Mouse (Mus musculus) urinary bladder, postnatal 10 days (tissue): ENCODE results near the gene Prss27.

Source experiments
- DNase-seq: peaks from one replicate; pipeline ENCODE4 v3.0.0; 2022; ENCODE audit warnings: low spot score

The Prss27 gene

DNA sequence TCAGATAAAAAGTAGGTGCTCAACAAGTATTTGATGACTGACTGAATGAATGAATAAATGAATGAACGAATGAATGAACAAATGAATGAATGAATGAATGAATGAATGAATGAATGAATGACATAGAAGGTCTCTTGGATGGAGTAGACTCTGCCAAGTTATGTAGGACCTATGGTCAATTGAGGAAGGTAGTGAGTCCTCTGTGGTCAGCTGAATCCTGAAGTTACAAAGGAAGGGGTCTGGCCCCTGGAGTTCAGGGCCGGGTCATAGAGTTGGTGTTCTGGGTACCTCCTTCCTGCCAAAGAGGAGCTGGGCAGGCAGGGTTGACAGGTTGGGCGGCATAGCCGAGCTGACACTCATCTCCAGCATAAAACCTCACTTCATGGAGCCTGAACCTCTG lies at the start of gene Prss27:
TSS of gene Prss27 (plus strand) at position 301 of the 400 bp plus-strand sequence.
- DNase-seq, result no peak

DNA sequence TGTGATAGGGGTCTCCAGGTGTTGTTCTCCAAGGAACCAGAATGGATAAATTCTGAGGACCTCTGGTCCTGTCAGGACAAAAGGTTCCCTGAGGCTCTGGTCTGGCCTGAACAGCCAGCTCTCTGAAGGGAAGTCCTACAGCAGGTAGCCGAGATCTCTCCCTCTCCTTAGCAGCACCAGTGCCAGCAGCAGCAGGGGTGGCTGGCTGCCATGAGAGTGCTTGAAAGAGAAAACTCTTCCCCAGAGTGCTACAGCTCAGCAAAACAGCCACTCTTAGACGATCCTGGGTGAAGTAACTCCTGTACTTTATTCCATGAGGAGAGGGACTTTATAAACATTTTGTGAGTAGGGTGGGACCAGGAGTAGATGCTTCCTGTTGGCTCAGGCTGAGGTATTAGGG lies 48.1 kb upstream of the Prss27 start:
- DNase-seq, result no peak

DNA sequence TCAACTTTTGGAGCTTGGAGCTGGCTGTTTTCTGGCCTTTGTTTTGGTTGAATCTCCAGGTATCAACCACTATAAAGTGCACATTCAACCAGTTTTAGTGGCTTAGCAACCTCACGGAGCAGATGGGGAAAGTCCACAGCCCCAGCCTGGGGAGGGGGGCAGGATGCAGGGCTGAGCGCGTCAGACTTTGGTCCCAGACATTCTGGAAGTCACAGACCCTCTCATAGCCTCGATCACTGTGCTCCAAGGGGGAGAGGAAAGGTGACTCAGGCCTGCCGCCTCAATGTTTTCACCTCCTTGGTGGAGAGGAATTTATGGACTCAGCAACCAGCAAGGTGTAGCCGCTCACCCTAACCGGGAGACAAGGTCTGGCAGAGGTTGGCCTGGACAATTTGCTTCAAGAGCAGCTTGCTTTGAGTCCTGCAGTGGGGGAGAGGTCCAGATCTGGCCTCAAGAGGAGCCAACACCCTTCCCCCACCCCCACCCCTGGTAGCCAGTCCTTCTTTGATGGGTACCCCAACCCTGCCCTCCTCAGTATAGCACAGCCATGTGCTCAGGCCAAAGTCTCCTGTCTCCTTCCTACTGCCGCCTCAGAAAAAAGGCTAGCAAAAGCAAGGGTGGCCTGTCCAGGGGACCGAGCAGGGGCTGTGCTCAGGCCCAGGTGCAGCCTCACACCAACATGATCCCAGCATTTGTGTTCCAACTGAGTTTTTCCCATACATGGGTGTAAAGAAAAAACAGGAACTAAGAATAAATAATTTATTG lies 45.0 kb upstream of the Prss27 start:
- no peak for DNase-seq

DNA sequence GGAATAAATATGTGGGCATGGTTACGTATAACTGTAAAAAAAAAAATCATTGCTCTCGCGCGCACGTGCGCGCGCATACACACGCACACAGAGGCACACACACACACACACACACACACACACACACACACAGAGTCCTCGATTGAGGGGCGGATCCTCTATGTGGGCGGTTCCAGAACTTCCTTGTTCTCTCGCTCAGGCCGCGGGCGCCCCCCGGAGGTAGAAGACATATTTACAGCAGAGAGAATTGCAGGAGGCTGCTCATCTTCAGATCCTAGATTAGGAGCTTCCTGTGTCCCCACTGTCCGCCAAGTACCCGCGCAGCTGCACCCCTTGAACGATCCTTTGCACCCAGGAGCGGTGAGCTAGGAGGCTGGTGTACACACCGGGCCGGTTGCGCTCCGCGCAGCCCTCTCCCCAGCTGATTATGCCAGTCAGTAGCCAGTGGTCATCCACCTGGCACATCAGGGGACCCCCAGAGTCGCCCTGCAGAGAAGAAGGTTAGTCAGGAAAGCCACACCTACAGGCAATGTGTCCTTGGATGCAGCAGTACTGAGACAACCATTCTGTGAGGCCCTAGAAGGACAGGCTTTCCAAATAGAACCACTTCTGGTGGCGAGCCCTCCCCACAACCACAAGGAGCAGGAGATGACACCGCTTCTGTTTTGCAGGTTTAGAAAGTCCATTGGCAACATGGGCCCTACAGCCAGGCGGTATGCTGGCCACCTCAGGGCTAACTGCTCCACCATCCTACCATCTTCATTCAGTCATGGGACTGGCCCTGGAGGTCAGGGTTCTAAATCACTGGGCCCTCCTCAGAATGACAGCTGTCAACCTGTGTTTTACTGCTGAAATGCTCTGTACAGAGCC lies 44.1 kb upstream of the Prss27 start:
- DNase-seq, result peak; percentile 79

- DNase-seq, result no peak
Measured at GRCm38 (mm10) chr17:23994667-23995066, 43.3 kb upstream of the Prss27 start.

- no peak for DNase-seq
Measured at GRCm38 (mm10) chr17:23995421-23995820, 42.5 kb upstream of the Prss27 start.

DNA sequence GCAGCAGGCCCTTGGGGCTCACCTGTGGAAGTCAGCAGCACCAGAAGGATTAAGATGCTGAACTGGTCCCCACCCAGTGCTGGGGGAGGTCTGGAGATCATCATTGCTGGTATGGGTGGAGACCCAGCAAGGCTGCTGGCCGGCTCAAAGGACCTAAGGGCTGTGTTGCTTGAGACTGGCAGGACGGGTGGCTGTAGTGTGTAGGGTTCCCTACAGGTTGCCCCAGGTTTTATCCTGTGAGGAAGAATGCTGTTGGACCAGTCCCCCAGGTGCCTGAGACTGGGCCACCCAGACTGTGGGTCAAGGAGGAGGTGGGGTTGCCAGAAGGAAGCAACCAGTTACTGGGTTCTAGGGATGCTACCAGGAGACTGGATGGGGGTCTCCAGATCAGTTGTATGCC lies 40.0 kb upstream of the Prss27 start, which contains the start of gene Prss22:
TSS of gene Prss22 (minus strand) at position 200 of the 400 bp plus-strand sequence.
- DNase-seq, result peak; percentile 24

GRCm38 (mm10) chr17:23998383-23998782 lies 39.6 kb upstream of the Prss27 start:
- DNase-seq, result no peak

- DNase-seq, result no peak
Measured at GRCm38 (mm10) chr17:24000404-24000803, 37.5 kb upstream of the Prss27 start.

GRCm38 (mm10) chr17:24004071-24004665 lies 33.8 kb upstream of the Prss27 start:
- no peak for DNase-seq

DNA sequence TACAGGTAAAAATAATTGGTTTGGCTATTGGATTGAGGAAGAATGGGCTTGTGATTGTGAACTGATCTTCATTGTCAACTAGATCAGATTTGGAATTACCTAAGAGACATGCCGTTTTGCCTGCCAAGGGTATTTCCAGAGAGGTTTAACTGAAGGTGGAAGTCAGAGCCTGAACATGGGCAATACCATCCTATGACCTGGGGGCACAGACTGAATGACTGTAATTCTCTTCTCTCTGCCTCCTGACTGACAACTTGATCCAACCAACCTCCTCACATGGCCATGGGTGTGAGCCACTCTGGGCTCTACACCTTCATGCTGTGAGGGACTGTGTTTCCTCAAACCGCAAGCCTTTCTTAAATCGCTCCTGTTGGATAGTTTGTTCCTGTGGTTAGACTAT lies 32.9 kb upstream of the Prss27 start:
- DNase-seq, result no peak

- no peak for DNase-seq
Measured at GRCm38 (mm10) chr17:24006930-24007329, 31.0 kb upstream of the Prss27 start.

DNA sequence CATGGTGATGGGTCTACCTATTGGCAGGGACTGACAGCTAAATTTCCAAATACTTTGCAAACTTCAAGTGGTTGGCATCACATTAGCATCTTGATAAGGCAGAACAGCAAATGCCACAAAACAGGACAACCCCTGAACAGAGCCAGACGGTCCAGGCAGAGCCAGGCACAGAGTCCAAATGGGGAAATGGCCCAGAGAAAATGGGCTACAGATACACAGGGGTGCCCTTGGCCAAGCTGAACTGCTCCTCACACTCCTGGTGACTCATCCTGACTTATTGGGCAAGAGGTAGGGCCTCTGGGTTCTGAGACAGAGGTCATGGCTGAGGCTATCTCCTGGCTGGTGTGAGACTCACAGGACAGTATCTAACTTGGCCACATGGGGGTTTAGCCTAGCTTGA lies 30.6 kb upstream of the Prss27 start:
- DNase-seq, result no peak

DNA sequence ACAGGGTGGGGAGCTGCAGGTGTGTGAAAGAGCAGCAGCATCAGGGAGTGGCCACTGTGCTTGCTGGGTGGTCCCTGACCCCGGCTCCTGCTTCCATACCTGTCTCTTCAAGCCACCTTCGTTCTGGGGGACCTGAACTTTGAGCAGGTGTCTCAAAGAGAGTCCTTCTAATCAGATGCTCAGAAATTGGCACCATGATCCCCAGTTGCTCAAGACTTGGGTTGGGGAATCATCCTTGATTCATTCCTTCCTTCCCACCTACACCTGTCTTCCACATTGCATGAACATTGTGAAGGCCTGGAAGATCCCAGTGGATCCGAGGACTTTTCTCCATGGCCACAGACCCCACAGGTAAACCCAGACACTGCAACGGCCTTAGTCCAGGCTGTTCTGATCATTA lies 29.8 kb upstream of the Prss27 start:
- DNase-seq, result no peak

GRCm38 (mm10) chr17:24009617-24010016 lies 28.3 kb upstream of the Prss27 start:
- DNase-seq, result no peak

- DNase-seq, result no peak
Measured at GRCm38 (mm10) chr17:24012921-24013320, 25.0 kb upstream of the Prss27 start.

DNA sequence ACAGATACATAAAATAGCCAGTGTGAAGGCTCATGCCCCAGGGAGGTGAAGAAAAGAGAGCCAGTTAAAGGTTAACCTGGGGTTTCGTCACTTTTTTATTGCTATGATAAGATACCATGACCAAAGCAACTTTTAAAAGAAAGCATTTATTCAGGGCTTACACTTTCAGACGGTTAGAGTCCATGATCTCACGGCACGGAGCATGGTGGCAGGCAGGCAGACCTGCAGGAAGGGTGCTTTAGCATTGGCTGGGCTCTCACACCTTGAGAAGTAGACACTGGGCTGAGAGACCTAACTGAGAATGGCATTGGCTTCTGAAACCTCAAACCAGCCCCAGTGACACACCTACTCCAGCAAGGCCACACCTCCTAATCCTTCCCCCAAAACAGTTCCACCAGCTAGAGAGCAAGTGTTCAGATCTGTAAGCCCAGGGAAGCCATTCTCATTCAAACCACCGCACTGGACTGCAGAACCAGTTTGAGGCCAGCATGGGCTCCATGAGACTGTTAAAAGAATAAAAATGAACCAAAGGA lies 23.4 kb upstream of the Prss27 start:
- no peak for DNase-seq

- DNase-seq, result no peak
Measured at GRCm38 (mm10) chr17:24015727-24016126, 22.2 kb upstream of the Prss27 start.

GRCm38 (mm10) chr17:24020696-24021095 lies 17.2 kb upstream of the Prss27 start:
- no peak for DNase-seq

DNA sequence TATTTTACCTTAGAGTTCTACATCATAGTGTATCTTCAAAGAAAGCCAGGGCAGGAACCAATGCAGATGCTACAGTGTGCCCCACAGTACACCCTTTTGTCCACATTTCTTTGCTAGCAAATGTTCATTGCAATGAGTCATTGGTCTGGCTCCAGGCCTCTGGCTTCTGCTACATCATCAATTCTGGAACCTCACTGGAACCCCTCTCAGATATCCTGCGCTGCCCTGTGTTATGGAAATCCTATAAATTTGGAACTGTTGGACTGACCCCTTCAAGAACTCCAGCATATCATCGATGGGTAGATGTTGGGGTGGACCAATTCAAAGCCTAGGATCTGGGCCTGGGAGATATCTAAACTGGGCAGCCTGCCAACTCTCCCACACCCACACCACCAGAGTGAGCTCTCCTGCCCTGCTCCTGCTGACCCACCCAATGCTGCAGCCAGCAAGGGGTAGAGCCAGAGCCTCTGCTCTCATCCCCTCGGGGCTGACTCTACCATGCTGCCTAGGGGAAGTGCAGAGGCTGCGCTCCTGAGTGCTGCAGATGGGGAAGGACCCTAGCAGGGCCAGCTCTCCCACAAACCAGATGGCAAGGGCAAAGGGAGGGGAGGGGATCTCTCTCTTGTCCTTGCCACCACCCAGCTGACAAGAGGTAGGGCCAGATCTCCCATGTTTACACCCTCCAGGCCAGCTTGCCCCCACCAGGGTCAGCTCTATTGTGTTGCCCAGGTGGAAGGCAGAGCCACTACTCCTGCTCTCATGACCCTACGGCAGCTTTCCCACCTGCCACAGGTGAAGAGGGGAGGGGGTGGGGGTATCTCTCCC lies 16.4 kb upstream of the Prss27 start:
- no peak for DNase-seq

DNA sequence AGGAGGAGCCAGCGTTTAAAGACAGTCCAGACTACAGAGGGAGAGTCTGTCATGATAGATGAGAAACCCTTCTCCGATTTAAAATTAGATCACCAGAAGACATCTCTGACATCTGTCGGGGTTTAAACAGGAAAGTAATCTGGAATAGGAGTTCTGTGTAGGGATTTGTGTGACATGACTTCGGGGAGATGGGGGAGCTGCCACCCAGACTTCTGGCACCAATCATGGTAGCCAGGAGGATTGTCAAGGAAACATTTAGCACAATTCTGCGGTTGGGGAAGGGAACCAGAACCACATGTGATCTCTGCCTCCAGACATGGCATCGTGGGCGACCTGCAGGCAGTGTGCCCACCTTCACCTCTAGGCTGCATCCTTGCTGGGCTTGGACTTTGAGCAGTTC lies 8.5 kb upstream of the Prss27 start:
- no peak for DNase-seq

GRCm38 (mm10) chr17:24030551-24030950 lies 7.4 kb upstream of the Prss27 start:
- DNase-seq, result no peak
